Mouse (Mus musculus) lung, embryonic 14.5 days (tissue): ENCODE data around the gene Trip6. TPM values are rescaled to one million over a fixed set of nuclear protein-coding genes. Genes with fewer than 3 reads are reported as not detected.

Experiments
- ATAC-seq: fragments of 200-750 bp; cut with Nextera tagmentation; 2 replicates; pipeline ENCODE4 v1.8.0; 2017; ENCODE audit warnings: mild to moderate bottlenecking, moderate TSS enrichment, moderate library complexity; ENCODE audit not compliant: insufficient read depth
- DNase-seq: peaks from one replicate; pipeline ENCODE4 v3.0.0-alpha.2; 2015
- H3K27ac ChIP-seq: fragments of 300-500 bp; sonication (generic); 2 replicates; pipeline ENCODE4 v1.5.1; 2014; ENCODE audit warnings: low read depth, mild to moderate bottlenecking, moderate library complexity
- H3K27me3 ChIP-seq: fragments of 300-500 bp; sonication (generic); 2 replicates; pipeline ENCODE4 v1.6.1; 2014; ENCODE audit warnings: low read length, control low read depth; ENCODE audit not compliant: insufficient read depth
- H3K36me3 ChIP-seq: fragments of 300-500 bp; sonication (generic); 2 replicates; pipeline ENCODE4 v1.6.1; 2014; ENCODE audit warnings: control low read depth; ENCODE audit not compliant: insufficient read depth
- H3K4me1 ChIP-seq: fragments of 300-500 bp; sonication (generic); 2 replicates; pipeline ENCODE4 v1.6.1; 2014; ENCODE audit warnings: antibody characterized with exemption, control low read depth; ENCODE audit not compliant: insufficient read depth
- H3K4me2 ChIP-seq: fragments of 300-500 bp; sonication (generic); 2 replicates; pipeline ENCODE4 v1.6.1; 2014; ENCODE audit warnings: mild to moderate bottlenecking
- H3K4me3 ChIP-seq: fragments of 300-500 bp; sonication (generic); 2 replicates; pipeline ENCODE4 v1.5.1; 2014; ENCODE audit warnings: low read depth, low read length
- H3K9ac ChIP-seq: fragments of 300-500 bp; sonication (generic); 2 replicates; pipeline ENCODE4 v1.6.1; 2014
- H3K9me3 ChIP-seq: fragments of 300-500 bp; sonication (generic); 2 replicates; pipeline ENCODE4 v1.6.1; 2016; ENCODE audit warnings: low read depth, low read length, control low read depth
- CTCF ChIP-seq: IDR thresholded peaks from 2 replicates; pipeline ENCODE4 v1.5.1; 2016; ENCODE audit warnings: antibody characterized with exemption, low read depth
- WGBS: fragments of 180-500 bp; shearing (Covaris S2); extraction: QIAGEN DNeasy Blood & Tissue Kit; methylation state at CpG from one replicate; pipeline ENCODE4 v1.1.7; 2014; 5-methylcytosine and 5-hydroxymethylcytosine counted together
- microRNA-seq: library from miRNA; unstranded; fragments of <30 nt; microRNA quantifications from one replicate; pipeline ENCODE4, GENCODE M21; 2016; ENCODE audit warnings: borderline number of aligned reads
- polyA plus RNA-seq: library from polyadenylated mRNA; unstranded; fragments of >200 nt; fragmentation: Nextera tagmentation; extraction: Ambion mirVana; gene quantifications from 2 replicates; pipeline ENCODE4 v1.2.1, GENCODE M21; 2014

The Trip6 gene
- polyA plus RNA-seq, 1 experiment from 2014 or later: 89.3 TPM

DNA sequence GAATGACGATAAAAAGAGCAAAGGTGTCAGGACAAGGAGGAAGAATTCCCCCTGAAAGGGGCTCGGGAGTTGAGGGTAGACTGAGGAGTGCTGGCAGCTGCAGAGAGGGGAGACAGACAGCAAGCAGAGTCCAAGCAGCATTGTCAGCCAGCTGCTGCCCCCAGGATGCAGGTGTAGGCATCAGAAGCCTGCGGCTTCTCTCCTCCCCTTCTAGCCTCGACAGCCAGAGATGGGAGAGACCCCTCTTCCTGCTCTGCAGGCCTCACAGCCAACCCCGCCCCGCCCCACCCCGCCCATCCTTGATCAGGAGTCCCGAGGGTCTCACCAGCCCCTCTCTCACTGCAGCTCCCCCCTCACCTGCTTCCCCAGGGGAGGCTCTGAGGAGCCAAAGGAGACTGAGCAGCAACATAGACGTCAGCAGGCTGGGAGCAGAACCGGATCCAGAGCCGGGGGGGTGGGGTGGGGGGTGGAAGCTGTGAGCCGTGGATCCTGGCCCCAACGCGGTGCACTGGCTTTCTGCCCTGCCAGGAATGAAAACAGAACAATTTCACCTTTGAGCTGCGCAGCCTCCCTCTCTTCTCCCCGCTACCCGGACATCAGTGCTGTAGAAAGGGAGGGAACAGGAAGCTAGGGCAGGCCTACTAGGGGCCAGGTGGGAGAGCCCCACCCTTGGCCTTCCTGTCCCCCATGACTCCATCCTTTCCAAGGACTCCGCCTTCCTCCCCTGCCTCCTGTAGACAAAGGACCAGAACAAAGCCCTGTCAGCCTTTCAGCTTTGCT, 45.9 kb downstream of the Trip6 start:
- TF ChIP-seq CTCF: no peak
- no peaks in the 10 kb centered on the region for H3K4me1 ChIP-seq

GRCm38 (mm10) chr5:137264787-137265186, 49.4 kb downstream of the Trip6 start:
- ATAC-seq (no peak), DNase-seq (no peak)
- WGBS: 83% methylated on average over 11 of the region's 11 CpGs

More for the DNA sequence above, 45.9 kb downstream of the Trip6 start:
- Histone ChIP-seq H3K9ac (no peak overlapping the region), H3K27me3 (no peaks in the 10 kb centered on the region), H3K4me2 (peak overlapping the region; percentile 37), H3K36me3 (no peaks in the 10 kb centered on the region), H3K9me3 (peaks cover 5% of the 10 kb centered on the region; the same call in 1 of the 2 replicates), H3K27ac (no peak overlapping the region), H3K4me3 (no peak overlapping the region)
- ATAC-seq (no peak), DNase-seq (no peak)
- WGBS: 27% methylated on average over 17 of the region's 18 CpGs

GRCm38 (mm10) chr5:137263897-137264720, 50.1 kb downstream of the Trip6 start:
- Histone ChIP-seq H3K4me1 (no peaks in the 10 kb centered on the region), H3K27ac (no peak overlapping the region), H3K36me3 (no peaks in the 10 kb centered on the region), H3K4me3 (no peak overlapping the region), H3K4me2 (no peak overlapping the region), H3K9ac (no peak overlapping the region), H3K27me3 (no peaks in the 10 kb centered on the region), H3K9me3 (no peaks in the 10 kb centered on the region)
- 76% methylated on average over 14 of the region's 14 CpGs for WGBS
- DNase-seq (no peak), ATAC-seq (no peak)
- no peak for TF ChIP-seq CTCF

More at GRCm38 (mm10) chr5:137264787-137265186, 49.4 kb downstream of the Trip6 start:
- no peaks in the 10 kb centered on the region for H3K27me3 ChIP-seq
- no peak overlapping the region for H3K4me3 ChIP-seq
- no peaks in the 10 kb centered on the region for H3K36me3 ChIP-seq
- no peak for TF ChIP-seq CTCF
- H3K4me1 ChIP-seq: no peaks in the 10 kb centered on the region
- H3K4me2 ChIP-seq: no peak overlapping the region
- no peak overlapping the region for H3K27ac ChIP-seq
- no peaks in the 10 kb centered on the region for H3K9me3 ChIP-seq
- H3K9ac ChIP-seq: no peak overlapping the region

Small RNA genes within 50 kb of the gene (microRNA-seq; reads per million reads assigned to microRNA genes)
- gene Mir7036 (1.2 reads per million), gene Mir8116 (not detected)

Other genes starting within 250 kb of the Trip6 start
- gene Serpine1, start 242.1 kb downstream of the Trip6 start, polyA plus RNA-seq: 0.47 and 0.86 TPM in 2 replicates
- 11.5 and 11.8 TPM in 2 replicates for gene Trim56, start 198.2 kb downstream of the Trip6 start, polyA plus RNA-seq
- gene Muc3, start 165.1 kb downstream of the Trip6 start, polyA plus RNA-seq: not detected in 2 replicates
- gene Muc3a, start 102.0 kb downstream of the Trip6 start, polyA plus RNA-seq: not detected in 2 replicates
- 0.93 and 1.3 TPM in 2 replicates for gene Ache, start 26.9 kb downstream of the Trip6 start, polyA plus RNA-seq
- gene Ufsp1, start 19.8 kb downstream of the Trip6 start, polyA plus RNA-seq: 4.4 and 4.6 TPM in 2 replicates
- gene Srrt, start 6.7 kb downstream of the Trip6 start, polyA plus RNA-seq: 137 and 141 TPM in 2 replicates
- 9.7 and 10.2 TPM in 2 replicates for gene Slc12a9, start 19.2 kb upstream of the Trip6 start, polyA plus RNA-seq
- gene Ephb4, start 35.7 kb upstream of the Trip6 start, polyA plus RNA-seq: 68.6 and 78.0 TPM in 2 replicates
- gene Zan, start 162.7 kb upstream of the Trip6 start, polyA plus RNA-seq: 0.18 and 0.24 TPM in 2 replicates
- 54.3 and 58.4 TPM in 2 replicates for gene Pop7, start 188.1 kb upstream of the Trip6 start, polyA plus RNA-seq
- gene Gigyf1, start 204.1 kb upstream of the Trip6 start, polyA plus RNA-seq: 11.1 and 11.6 TPM in 2 replicates
- gene Epo, start 218.8 kb upstream of the Trip6 start, polyA plus RNA-seq: 0.37 and 0.38 TPM in 2 replicates
- 411 and 440 TPM in 2 replicates for gene Gnb2, start 219.1 kb upstream of the Trip6 start, polyA plus RNA-seq
- 0.26 TPM in 1 of 2 replicates, not detected in the other for gene Actl6b, start 239.1 kb upstream of the Trip6 start, polyA plus RNA-seq